ENCODE assay signal across 9 mouse cellular contexts in the genomic region with DNA sequence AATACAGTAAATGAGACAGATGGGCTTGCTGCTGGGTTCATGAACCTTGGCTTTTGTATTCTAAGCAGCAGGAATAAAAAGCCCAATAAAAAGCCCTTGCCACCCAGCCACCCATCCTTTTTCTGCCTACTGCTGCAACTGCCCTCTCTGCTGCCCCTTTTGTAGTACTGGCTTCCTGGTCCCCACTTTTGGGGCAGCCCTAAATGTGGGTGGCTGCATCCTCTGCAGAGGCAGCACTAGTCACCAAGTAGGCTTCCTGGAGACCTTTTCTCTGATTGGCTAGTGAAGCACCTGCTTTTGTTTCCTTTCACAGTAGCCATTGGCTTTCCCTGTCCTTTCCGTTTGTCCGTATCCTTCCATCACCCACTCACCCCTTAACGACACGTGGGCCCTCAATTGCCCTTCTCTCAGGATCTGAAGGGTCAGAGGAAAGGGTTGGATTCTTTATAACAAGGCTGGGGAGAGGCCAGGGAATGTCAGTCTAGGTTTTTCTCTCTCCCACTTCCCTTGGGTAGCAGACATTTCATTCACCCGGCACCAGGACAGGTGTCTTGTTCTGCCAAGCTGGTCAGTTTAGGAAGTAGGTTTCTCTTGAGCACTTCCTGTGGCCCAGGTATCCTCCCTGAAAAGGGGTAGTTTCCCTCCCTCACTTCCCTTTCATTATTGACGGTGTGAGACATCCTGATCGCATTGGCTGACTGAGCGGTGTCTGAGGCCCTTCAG. TPM values are rescaled to one million over a fixed set of nuclear protein-coding genes. Genes with fewer than 3 reads are reported as not detected.
DNase-seq lines count a peak whose midpoint lies in the region; ATAC-seq and TF ChIP-seq lines count a peak whose summit lies in the region.
"Had no signal": no experiment of that assay in that cellular context is flagged by ENCODE, and none has a peak within 500 bp of the region (broad histone marks: within the 10 kb centered on the region; RNA-seq: fewer than 3 reads in every experiment).

No protein-coding gene starts in this region.

- H3K9me3 ChIP-seq in intestine, embryonic 14.5 days (ENCODE audit: control insufficient read depth, low read length): no peaks in the 10 kb centered on the region
- no peaks in the 10 kb centered on the region for H3K9me3 ChIP-seq in neural tube, embryonic 12.5 days

- peak overlapping the region; percentile 78 for H3K27ac ChIP-seq in thymus, adult 2 months (ENCODE audit: control insufficient read depth, insufficient read depth, low read length)
- peak overlapping the region; percentile 92 for H3K27ac ChIP-seq in intestine, embryonic 14.5 days (ENCODE audit: low read depth)
- 0 out of 2 replicates have a peak overlapping the region, but pooled peaks have one; percentile 34 for H3K27ac ChIP-seq in neural tube, embryonic 12.5 days

- H3K4me1 ChIP-seq in thymus, adult 2 months (replicated peaks; ENCODE audit: control insufficient read depth, insufficient read depth, low read length): peaks cover 52% of the 10 kb centered on the region
- H3K4me1 ChIP-seq in intestine, embryonic 14.5 days (replicated peaks; ENCODE audit: control insufficient read depth, insufficient read depth, low read length): peaks cover 43% of the 10 kb centered on the region
- H3K4me1 ChIP-seq in neural tube, embryonic 12.5 days: peaks cover 51% of the 10 kb centered on the region

- H3K4me3 ChIP-seq in thymus, adult 2 months (ENCODE audit: control insufficient read depth, insufficient read depth, low read length): peak overlapping the region; percentile 51; the same call in 1 of the 2 replicates
- peak overlapping the region; percentile 46 for H3K4me3 ChIP-seq in intestine, embryonic 14.5 days (ENCODE audit: low read depth, low read length)
- H3K4me3 ChIP-seq in neural tube, embryonic 12.5 days: peak overlapping the region; percentile 52; the same call in 1 of the 2 replicates

- DNase-seq in gastrocnemius, postnatal 25 days: peak; percentile 34
- DNase-seq in gastrocnemius, adult 8-10 months (ENCODE audit: low spot score in 2 of 2): no peak
- no peak for DNase-seq in thymus, adult 2 months
- DNase-seq in thymus, postnatal 4 days: no peak
- DNase-seq in intestine, embryonic 14.5 days (ENCODE audit: low spot score): no peak
- DNase-seq in urinary bladder, postnatal 25 days (ENCODE audit: low spot score): no peak

- TF ChIP-seq CTCF in thymus, adult 2 months (IDR thresholded peaks at IDR 0.05; ENCODE audit: borderline replicate concordance, control insufficient read depth, extremely low read depth, insufficient read depth, low read length, poor library complexity): no peak

- ATAC-seq in intestine, embryonic 14.5 days (replicated peaks; ENCODE audit: low FRiP score, low TSS enrichment, low read depth): no peak
- no peak for ATAC-seq in neural tube, embryonic 12.5 days (ENCODE audit: low FRiP score, low read depth)
- ATAC-seq in monocyte, adult 5-6 weeks (replicated peaks; ENCODE audit: insufficient number of reproducible peaks, low FRiP score, low TSS enrichment, poor library complexity, severe bottlenecking): no peak

- H3K4me2 ChIP-seq in intestine, embryonic 14.5 days (ENCODE audit: low read length): peak overlapping the region; percentile 98
- peak overlapping the region; percentile 93 for H3K4me2 ChIP-seq in neural tube, embryonic 12.5 days (replicated peaks)

- H3K9ac ChIP-seq in intestine, embryonic 14.5 days (ENCODE audit: low read length): no peak overlapping the region; the same call in 1 of the 2 replicates
- H3K9ac ChIP-seq in neural tube, embryonic 12.5 days: no peak overlapping the region

- H3K36me3 ChIP-seq in thymus, adult 2 months (ENCODE audit: control insufficient read depth, insufficient read depth, low read length): peaks cover 12% of the 10 kb centered on the region; the same call in 1 of the 2 replicates
- H3K36me3 ChIP-seq in intestine, embryonic 14.5 days (ENCODE audit: control insufficient read depth, insufficient read depth, low read length): peaks cover 27% of the 10 kb centered on the region
- H3K36me3 ChIP-seq in neural tube, embryonic 12.5 days: peaks cover 27% of the 10 kb centered on the region

- no peak for TF ChIP-seq POLR2A in thymus, adult 2 months (IDR thresholded peaks at IDR 0.05; ENCODE audit: control insufficient read depth, extremely low read depth, insufficient read depth, low read length, poor library complexity)

- 18% methylated on average over 8 of the region's 8 CpGs for WGBS in thymus, adult 2 months
- 24% methylated on average over 8 of the region's 8 CpGs for WGBS in intestine, embryonic 14.5 days
- WGBS in neural tube, embryonic 12.5 days: 12% methylated on average over 8 of the region's 8 CpGs

- H3K27me3 ChIP-seq in thymus, adult 2 months (ENCODE audit: control insufficient read depth, insufficient read depth, low read length): no peaks in the 10 kb centered on the region
- H3K27me3 ChIP-seq in intestine, embryonic 14.5 days (replicated peaks; ENCODE audit: control insufficient read depth, insufficient read depth, low read length): no peaks in the 10 kb centered on the region
- no peaks in the 10 kb centered on the region for H3K27me3 ChIP-seq in neural tube, embryonic 12.5 days (replicated peaks)

RNA-seq across cellular contexts. Expression of gene Per1, which starts 3.2 kb away (rescaled TPM):
- total RNA-seq in gastrocnemius, postnatal 25 days (2021): 10 to 100 TPM; 21.0 to 50.8 TPM
- 10 to 100 TPM; 58.8 to 81.4 (median 70.4) TPM for total RNA-seq in gastrocnemius, adult 8-10 months (2022)
- polyA plus RNA-seq in thymus, adult 2 months (2012; rRNA removed): 28.0 and 29.6 TPM in 2 replicates
- polyA plus RNA-seq in intestine, embryonic 14.5 days (2014; fragmentation: Nextera tagmentation; extraction: Ambion mirVana): 10.5 and 13.4 TPM in 2 replicates
- polyA plus RNA-seq in neural tube, embryonic 12.5 days (2016; fragmentation: Nextera tagmentation; extraction: Ambion mirVana): 7.4 and 9.0 TPM in 2 replicates
- total RNA-seq in monocyte, adult 5-6 weeks (2017): 44.9 to 89.7 TPM (median 81.1 TPM) in 3 replicates

RNA-seq across cellular contexts. Expression of gene Vamp2, which starts 9.9 kb away (rescaled TPM):
- 10 to 100 TPM; 34.9 to 35.2 TPM for total RNA-seq in gastrocnemius, postnatal 25 days (2021)
- total RNA-seq in gastrocnemius, adult 8-10 months (2022): 10 to 100 TPM; 31.4 to 39.6 (median 35.6) TPM
- polyA plus RNA-seq in thymus, adult 2 months (2012; rRNA removed): 159 and 175 TPM in 2 replicates
- polyA plus RNA-seq in intestine, embryonic 14.5 days (2014; fragmentation: Nextera tagmentation; extraction: Ambion mirVana): 76.7 TPM in 2 replicates
- polyA plus RNA-seq in neural tube, embryonic 12.5 days (2016; fragmentation: Nextera tagmentation; extraction: Ambion mirVana): 149 and 174 TPM in 2 replicates
- 13.1 to 89.9 TPM (median 23.6 TPM) in 3 replicates for total RNA-seq in monocyte, adult 5-6 weeks (2017)

RNA-seq across cellular contexts. Expression of gene Hes7, which starts 22.0 kb away (rescaled TPM):
- not detected for total RNA-seq in gastrocnemius, postnatal 25 days (2021)
- not detected for total RNA-seq in gastrocnemius, adult 8-10 months (2022)
- 0.69 and 1.1 TPM in 2 replicates for polyA plus RNA-seq in thymus, adult 2 months (2012; rRNA removed)
- polyA plus RNA-seq in intestine, embryonic 14.5 days (2014; fragmentation: Nextera tagmentation; extraction: Ambion mirVana): 0.28 and 0.32 TPM in 2 replicates
- 0.28 TPM in 2 replicates for polyA plus RNA-seq in neural tube, embryonic 12.5 days (2016; fragmentation: Nextera tagmentation; extraction: Ambion mirVana)
- total RNA-seq in monocyte, adult 5-6 weeks (2017): 0.49 TPM in 1 of 3 replicates, not detected in the others
- total RNA-seq: ES-E14 had no signal

RNA-seq across cellular contexts. Expression of gene 9130213A22Rik, which starts 24.2 kb away (rescaled TPM):
- under 1 TPM in 1 of 2 experiments, not detected in 1; 0.21 TPM for total RNA-seq in gastrocnemius, postnatal 25 days (2021)
- under 1 TPM in 1 of 4 experiments, not detected in 3; 0.18 TPM for total RNA-seq in gastrocnemius, adult 8-10 months (2022)
- polyA plus RNA-seq in thymus, adult 2 months (2012; rRNA removed): 0.65 and 1.3 TPM in 2 replicates
- polyA plus RNA-seq in intestine, embryonic 14.5 days (2014; fragmentation: Nextera tagmentation; extraction: Ambion mirVana): 0.19 and 0.30 TPM in 2 replicates
- not detected in 2 replicates for polyA plus RNA-seq in neural tube, embryonic 12.5 days (2016; fragmentation: Nextera tagmentation; extraction: Ambion mirVana)
- not detected in 3 replicates for total RNA-seq in monocyte, adult 5-6 weeks (2017)
- total RNA-seq: ES-E14 had no signal

RNA-seq across cellular contexts. Expression of gene Aloxe3, which starts 27.5 kb away (rescaled TPM):
- total RNA-seq in gastrocnemius, postnatal 25 days (2021): not detected
- total RNA-seq in gastrocnemius, adult 8-10 months (2022): under 1 TPM in 1 of 4 experiments, not detected in 3; 0.21 TPM
- 2.0 and 2.5 TPM in 2 replicates for polyA plus RNA-seq in thymus, adult 2 months (2012; rRNA removed)
- polyA plus RNA-seq in intestine, embryonic 14.5 days (2014; fragmentation: Nextera tagmentation; extraction: Ambion mirVana): 0.18 and 0.71 TPM in 2 replicates
- 0.65 TPM in 1 of 2 replicates, not detected in the other for polyA plus RNA-seq in neural tube, embryonic 12.5 days (2016; fragmentation: Nextera tagmentation; extraction: Ambion mirVana)
- total RNA-seq in monocyte, adult 5-6 weeks (2017): 0.32 to 0.57 TPM in 2 of 3 replicates, not detected in the other

Comparison
In these comparisons a context has a peak if more than half of its experiments do, and no peak if none do; other contexts are left out.
1. H3K27ac ChIP-seq: peak in every context shown above with its lines; median percentile 92 in intestine, embryonic 14.5 days; 78 in thymus, adult 2 months; 34 in neural tube, embryonic 12.5 days.